Mouse (Mus musculus) thymus, adult 2 months (tissue): ENCODE results near the gene Oxct2b. TPM values are rescaled to one million over a fixed set of nuclear protein-coding genes. Genes with fewer than 3 reads are reported as not detected.
"Not testable (repeated sequence)": the region's sequence is repeated elsewhere in the genome, so short reads cannot be mapped to it uniquely, and the experiment has no call there.

Source experiments
- DNase-seq: peaks from one replicate; pipeline ENCODE4 v3.0.0; 2021
- H3K27ac ChIP-seq: fragments of 200-500 bp; 2 replicates; pipeline ENCODE4 v1.5.1; 2012; ENCODE audit warnings: low read length, control low read depth; ENCODE audit not compliant: control insufficient read depth, insufficient read depth
- H3K27me3 ChIP-seq: fragments of 200-500 bp; 2 replicates; pipeline ENCODE4 v1.6.1; 2012; ENCODE audit warnings: mild to moderate bottlenecking, low read length, moderate library complexity, mixed read lengths; ENCODE audit not compliant: control insufficient read depth, insufficient read depth
- H3K36me3 ChIP-seq: fragments of 200-500 bp; 2 replicates; pipeline ENCODE4 v1.6.1; 2012; ENCODE audit warnings: mild to moderate bottlenecking, low read length, moderate library complexity; ENCODE audit not compliant: control insufficient read depth, insufficient read depth
- H3K4me1 ChIP-seq: fragments of 200-500 bp; replicated peaks from 2 replicates; pipeline ENCODE4 v1.6.1; 2012; ENCODE audit warnings: low read length; ENCODE audit not compliant: control insufficient read depth, insufficient read depth
- H3K4me3 ChIP-seq: fragments of 200-500 bp; 2 replicates; pipeline ENCODE4 v1.5.1; 2012; ENCODE audit warnings: mild to moderate bottlenecking, low read length, control low read depth, moderate library complexity; ENCODE audit not compliant: control insufficient read depth, insufficient read depth
- CTCF ChIP-seq: fragments of 200-500 bp; IDR thresholded peaks from 2 replicates; pipeline ENCODE4 v1.5.1; 2012; ENCODE audit warnings: mild to moderate bottlenecking, control low read depth, low read length, moderate library complexity, borderline replicate concordance; ENCODE audit not compliant: control insufficient read depth, poor library complexity, insufficient read depth; ENCODE audit errors: extremely low read depth
- POLR2A ChIP-seq: fragments of 200-500 bp; IDR thresholded peaks from 2 replicates; pipeline ENCODE4 v1.6.1; 2012; ENCODE audit warnings: mild to moderate bottlenecking, low read length, control low read depth, moderate library complexity; ENCODE audit not compliant: control insufficient read depth, poor library complexity, insufficient read depth; ENCODE audit errors: extremely low read depth
- WGBS: fragments of 180-500 bp; shearing (Covaris S2); methylation state at CpG from one replicate; pipeline ENCODE4 v1.1.7; 2018; 5-methylcytosine and 5-hydroxymethylcytosine counted together
- polyA plus RNA-seq: library from polyadenylated mRNA; depleted of rRNA; stranded (reverse); fragments of >200 nt; gene quantifications from 2 replicates; pipeline ENCODE4 v1.2.3, GENCODE M21; 2012; rRNA removed

The Oxct2b gene
- polyA plus RNA-seq, 1 experiment = 0.15 TPM

DNA sequence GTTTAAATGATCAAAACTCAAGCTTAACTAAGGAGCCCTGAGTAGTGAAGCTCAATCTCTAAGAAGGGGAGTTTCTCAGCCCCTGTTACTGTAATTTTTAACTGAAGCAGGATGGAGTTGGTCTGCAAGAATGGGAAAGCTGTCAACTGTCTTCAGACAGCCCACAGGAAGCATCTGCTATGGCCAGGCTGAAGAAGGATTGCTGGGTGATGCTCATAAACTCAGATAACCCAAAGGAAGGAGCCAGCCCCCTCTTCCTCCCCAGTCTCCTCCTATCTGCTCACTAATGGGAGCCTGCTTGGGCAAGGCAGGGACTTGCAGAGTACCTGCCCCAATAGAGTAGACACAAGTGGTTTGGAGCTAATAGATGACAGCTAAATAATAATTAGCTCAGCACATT is 39.8 kb downstream of the Oxct2b start:
- no peaks in the 10 kb centered on the region for H3K4me1 ChIP-seq
- H3K4me3 ChIP-seq = no peak overlapping the region
- no peaks in the 10 kb centered on the region for H3K36me3 ChIP-seq
- no peaks in the 10 kb centered on the region for H3K27me3 ChIP-seq
- H3K27ac ChIP-seq = no peak overlapping the region
- DNase-seq = no peak
- TF ChIP-seq CTCF (no peak), POLR2A (no peak)

DNA sequence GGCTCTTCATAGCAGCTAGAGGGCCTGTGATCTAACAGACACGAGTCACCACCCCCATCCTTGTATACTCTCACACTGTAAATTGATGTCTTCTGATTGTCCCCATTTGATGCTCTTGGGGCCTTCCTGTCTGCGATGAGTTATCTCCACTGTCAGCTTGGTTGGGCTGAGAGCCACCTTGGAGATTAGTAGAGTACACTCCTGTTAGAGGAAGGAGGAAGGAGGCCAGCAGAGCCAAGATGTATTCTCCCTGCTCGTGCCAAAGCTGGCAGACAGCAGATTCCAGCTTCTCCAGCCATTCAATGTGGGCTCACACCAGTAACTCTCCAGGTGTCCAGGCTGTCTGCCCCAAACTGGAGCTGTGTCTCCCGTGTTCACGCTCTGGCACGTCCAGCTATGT is 44.5 kb downstream of the Oxct2b start:
- Histone ChIP-seq H3K27ac (no peak overlapping the region), H3K36me3 (no peaks in the 10 kb centered on the region), H3K4me1 (no peaks in the 10 kb centered on the region), H3K4me3 (no peak overlapping the region), H3K27me3 (no peaks in the 10 kb centered on the region)
- 85% methylated on average over 6 of the region's 6 CpGs for WGBS
- TF ChIP-seq POLR2A = no peak
- no peak for DNase-seq

DNA sequence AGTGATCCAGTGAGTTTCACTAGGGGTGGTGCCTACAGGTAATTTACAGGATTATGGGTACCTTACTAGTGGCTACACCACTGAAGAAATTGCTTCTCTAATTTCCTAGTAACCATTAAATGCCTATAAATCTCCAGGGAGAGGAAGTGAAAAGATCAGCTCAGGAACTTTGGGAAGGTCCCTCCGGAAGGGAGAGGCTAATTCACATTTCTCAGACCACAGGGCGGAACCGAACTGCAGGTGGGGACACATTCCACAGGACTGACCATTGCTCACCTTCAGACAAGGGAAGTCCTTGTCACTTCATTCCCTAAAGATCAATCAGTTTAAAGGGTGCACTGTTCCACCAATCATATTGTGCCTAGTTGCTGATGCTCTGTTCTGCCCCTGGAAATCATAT is 45.2 kb downstream of the Oxct2b start:
- H3K36me3 ChIP-seq, H3K4me3 ChIP-seq, H3K4me1 ChIP-seq, H3K27ac ChIP-seq, DNase-seq, H3K27me3 ChIP-seq: not testable (repeated sequence)
- WGBS = 92% methylated on average over 3 of the region's 3 CpGs

DNA sequence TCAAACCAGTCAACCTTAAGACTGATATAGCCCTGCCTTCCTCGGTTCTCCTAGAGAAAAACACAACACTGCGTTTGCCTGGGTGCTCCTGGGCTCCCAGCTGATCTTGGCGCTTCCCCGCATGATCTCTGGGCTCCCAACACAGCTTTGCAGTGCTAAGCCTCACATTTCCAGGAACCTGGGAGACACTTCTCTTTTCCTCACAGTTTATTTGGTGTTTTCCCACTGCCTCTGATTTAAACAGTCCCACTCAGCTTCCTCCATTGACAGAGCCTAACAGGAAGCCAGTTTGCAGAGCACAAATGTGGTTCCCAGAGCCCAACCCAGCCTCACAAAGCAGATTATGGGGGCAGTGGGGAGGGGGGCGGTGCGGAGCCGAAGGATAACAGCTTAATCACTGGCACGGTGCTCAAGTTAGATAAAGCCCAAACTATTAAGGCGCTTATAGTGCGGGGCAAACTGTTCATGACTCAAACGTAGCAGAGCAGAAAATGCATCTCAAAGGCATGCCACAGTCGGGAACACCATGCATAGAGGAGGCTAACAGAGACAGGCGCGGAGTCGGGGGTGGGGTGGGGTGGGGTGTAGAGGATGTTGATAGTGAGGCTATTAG is 46.3 kb downstream of the Oxct2b start:
- H3K27ac ChIP-seq = no peak overlapping the region
- no peaks in the 10 kb centered on the region for H3K36me3 ChIP-seq
- no peak overlapping the region for H3K4me3 ChIP-seq
- no peaks in the 10 kb centered on the region for H3K4me1 ChIP-seq
- no peak for DNase-seq
- 15% methylated on average over 15 of the region's 15 CpGs for WGBS
- no peaks in the 10 kb centered on the region for H3K27me3 ChIP-seq
- TF ChIP-seq POLR2A (no peak), CTCF (no peak)

DNA sequence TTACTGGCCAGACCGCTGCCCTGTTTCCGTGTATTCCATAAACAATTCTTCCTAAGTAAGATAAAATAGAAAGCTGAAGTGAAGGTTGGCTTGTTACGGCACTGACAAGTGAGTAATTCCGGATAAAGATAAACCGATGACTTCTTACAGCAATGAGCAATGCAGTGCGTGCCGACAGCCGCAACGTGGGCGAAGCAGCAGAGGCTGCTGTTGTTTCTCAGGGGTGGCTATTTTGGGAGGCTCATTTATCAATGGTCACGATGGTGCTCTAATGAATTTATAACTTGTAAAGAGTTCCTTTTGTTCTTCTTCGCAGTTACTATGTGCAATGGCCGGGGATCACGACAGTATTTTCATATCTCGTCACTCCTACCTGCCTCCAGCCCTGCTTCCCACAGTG is 48.1 kb downstream of the Oxct2b start:
- WGBS = 95% methylated on average over 15 of the region's 15 CpGs
- no peak overlapping the region for H3K27ac ChIP-seq
- H3K4me3 ChIP-seq = no peak overlapping the region
- no peak for DNase-seq
- TF ChIP-seq CTCF (no peak), POLR2A (no peak)
- H3K4me1 ChIP-seq = no peaks in the 10 kb centered on the region
- no peaks in the 10 kb centered on the region for H3K36me3 ChIP-seq
- no peaks in the 10 kb centered on the region for H3K27me3 ChIP-seq

Other genes with a start within 250 kb of the Oxct2b start
- 192 and 203 TPM in 2 replicates for gene Cap1, start 230.2 kb upstream of the Oxct2b start, polyA plus RNA-seq
- 3.2 and 3.5 TPM in 2 replicates for gene Mfsd2a, start 155.1 kb upstream of the Oxct2b start, polyA plus RNA-seq
- 4.3 and 5.2 TPM in 2 replicates for gene Mycl, start 120.6 kb upstream of the Oxct2b start, polyA plus RNA-seq
- gene Trit1, start 99.7 kb upstream of the Oxct2b start, polyA plus RNA-seq = 8.3 and 9.3 TPM in 2 replicates
- 0.05 and 0.17 TPM in 2 replicates for gene Bmp8b, start 11.1 kb upstream of the Oxct2b start, polyA plus RNA-seq
- 24.8 and 26.1 TPM in 2 replicates for gene Ppie, start 23.7 kb downstream of the Oxct2b start, polyA plus RNA-seq
- 0.30 and 0.40 TPM in 2 replicates for gene Hpcal4, start 67.0 kb downstream of the Oxct2b start, polyA plus RNA-seq
- gene Nt5c1a, start 85.2 kb downstream of the Oxct2b start, polyA plus RNA-seq = 0.14 and 1.3 TPM in 2 replicates
- gene Heyl, start 117.3 kb downstream of the Oxct2b start, polyA plus RNA-seq = 4.1 and 4.3 TPM in 2 replicates
- 146 and 174 TPM in 2 replicates for gene Pabpc4, start 146.1 kb downstream of the Oxct2b start, polyA plus RNA-seq
- gene Oxct2a, start 207.4 kb downstream of the Oxct2b start, polyA plus RNA-seq = 0.11 and 0.24 TPM in 2 replicates
- 0.46 and 0.82 TPM in 2 replicates for gene Bmp8a, start 227.0 kb downstream of the Oxct2b start, polyA plus RNA-seq